Mouse (Mus musculus): ENCODE results near the gene Dtymk.

DNA sequence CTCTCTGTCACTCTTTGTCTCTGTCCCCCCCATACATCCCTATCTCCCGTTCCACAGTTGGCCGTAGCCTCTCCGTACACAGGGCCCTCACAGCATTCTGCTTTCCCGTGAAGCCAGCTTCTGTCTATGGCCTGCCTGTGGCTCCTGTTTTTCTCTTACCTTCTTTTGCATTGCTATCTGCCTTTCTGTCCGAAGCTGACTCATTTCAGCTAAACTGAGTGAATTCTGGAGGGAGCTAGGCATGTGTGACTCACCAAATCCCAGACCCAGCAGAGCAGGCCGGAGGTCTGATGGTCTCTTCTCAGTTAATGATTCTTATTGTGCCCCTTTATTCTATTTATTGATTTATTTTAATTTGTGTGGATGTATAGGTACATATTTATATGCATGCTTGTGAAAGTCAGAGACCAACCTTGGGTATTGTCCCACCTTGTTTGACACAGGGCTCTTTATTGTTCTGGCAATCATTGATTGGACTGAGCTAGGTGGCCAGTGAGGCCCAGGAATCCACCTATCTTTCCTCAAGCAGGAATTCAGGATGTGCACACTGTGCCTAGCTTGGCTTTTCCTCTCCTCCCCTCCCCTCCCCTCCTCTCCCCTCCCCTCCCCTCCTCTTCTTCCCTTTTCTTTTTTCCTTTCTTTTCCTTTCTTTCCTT lies 34.3 kb upstream of the Dtymk start:
- TF ChIP-seq CTCF (IDR thresholded peaks at IDR 0.05; ENCODE audit: low read depth) (no peak), EP300 (optimal IDR thresholded peaks at IDR 0.05) (no peak)

Data from stomach, postnatal 0 days (tissue).